Mouse (Mus musculus) liver, adult 2 months (tissue): ENCODE measurements around the gene Hrh2.

Experiments used
- CTCF ChIP-seq: fragments of 200-500 bp; IDR thresholded peaks from 2 replicates; pipeline ENCODE4 v1.5.1; 2011; ENCODE audit warnings: low read depth, low read length, control low read depth
- POLR2A ChIP-seq: fragments of 200-500 bp; IDR thresholded peaks from 2 replicates; pipeline ENCODE4 v1.6.1; 2011; ENCODE audit warnings: low read length, control low read depth; ENCODE audit not compliant: insufficient read depth; ENCODE audit errors: extremely low read depth

DNA sequence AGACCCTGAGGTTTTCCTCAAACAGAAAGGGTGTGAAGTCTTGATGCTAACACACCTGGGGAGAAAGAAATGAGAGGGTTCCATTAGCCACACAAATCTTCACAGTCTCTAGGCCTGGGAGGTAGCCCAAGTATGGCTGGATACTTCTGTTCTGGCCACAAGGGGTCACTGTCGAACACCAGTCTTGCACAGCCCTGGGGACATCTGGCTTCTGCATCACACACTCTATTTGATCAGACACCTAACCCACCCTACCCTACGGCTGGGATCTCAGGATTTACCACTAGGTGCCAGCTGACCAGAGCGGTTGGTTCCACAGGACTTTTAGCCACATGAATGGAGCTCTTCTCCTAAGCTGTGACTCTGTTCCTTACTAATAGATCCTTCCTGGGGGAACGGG, 17.2 kb upstream of the Hrh2 start:
- TF ChIP-seq CTCF (peak; percentile 26; the same call in 1 of the 2 replicates), POLR2A (no peak)
